Mouse (Mus musculus): ENCODE results near the gene Wnk2.

- TF ChIP-seq CTCF (IDR thresholded peaks at IDR 0.05; ENCODE audit: borderline replicate concordance, insufficient read depth, low read length) (no peak), POLR2A (IDR thresholded peaks at IDR 0.05; ENCODE audit: low read depth, low read length) (no peak)
These were observed 19.3 kb upstream of the Wnk2 start for GRCm38 (mm10) chr13:49167081-49167480.

All from embryonic fibroblast, embryonic 13.5 days (primary cell).